Mouse (Mus musculus) brown adipose tissue, adult 24 weeks (tissue): Measurements from ENCODE around the gene Hmgcr. TPM values are rescaled to one million over a fixed set of nuclear protein-coding genes. Genes with fewer than 3 reads are reported as not detected.

Source experiments
- H3K27ac ChIP-seq: fragments of 200-500 bp; replicated peaks from 2 replicates; pipeline ENCODE4 v1.5.1; 2012; ENCODE audit warnings: low read depth, mild to moderate bottlenecking, low read length
- H3K4me1 ChIP-seq: fragments of 200-500 bp; 2 replicates; pipeline ENCODE4 v1.6.1; 2012; ENCODE audit warnings: low read length, mixed read lengths; ENCODE audit not compliant: control insufficient read depth, insufficient read depth, insufficient read length
- H3K4me3 ChIP-seq: fragments of 200-500 bp; 2 replicates; pipeline ENCODE4 v1.5.1; 2012; ENCODE audit warnings: low read depth, mild to moderate bottlenecking, low read length, moderate library complexity; ENCODE audit not compliant: insufficient read depth
- polyA plus RNA-seq: library from polyadenylated mRNA; stranded (reverse); fragments of >200 nt; gene quantifications from 2 replicates; pipeline ENCODE4 v1.2.4, GENCODE M21; 2012; ENCODE audit not compliant: missing spikeins, insufficient read depth, insufficient read length

Gene Hmgcr
- 3.8 and 5.7 TPM in 2 replicates for polyA plus RNA-seq

GRCm38 (mm10) chr13:96670406-96671077 is at the start of gene Hmgcr:
Gene Hmgcr, minus strand, starts transcription at chr13:96670936.
- no peaks in the 10 kb centered on the region for H3K4me1 ChIP-seq
- H3K27ac ChIP-seq, result peak within 1 kb of the TSS; percentile 59
- H3K4me3 ChIP-seq, result peak within 1 kb of the TSS; percentile 87

- H3K4me3 ChIP-seq, result no peak overlapping the region
- no peaks in the 10 kb centered on the region for H3K4me1 ChIP-seq
- no peak overlapping the region for H3K27ac ChIP-seq
Observed at GRCm38 (mm10) chr13:96720003-96720402, 49.3 kb upstream of the Hmgcr start.

DNA sequence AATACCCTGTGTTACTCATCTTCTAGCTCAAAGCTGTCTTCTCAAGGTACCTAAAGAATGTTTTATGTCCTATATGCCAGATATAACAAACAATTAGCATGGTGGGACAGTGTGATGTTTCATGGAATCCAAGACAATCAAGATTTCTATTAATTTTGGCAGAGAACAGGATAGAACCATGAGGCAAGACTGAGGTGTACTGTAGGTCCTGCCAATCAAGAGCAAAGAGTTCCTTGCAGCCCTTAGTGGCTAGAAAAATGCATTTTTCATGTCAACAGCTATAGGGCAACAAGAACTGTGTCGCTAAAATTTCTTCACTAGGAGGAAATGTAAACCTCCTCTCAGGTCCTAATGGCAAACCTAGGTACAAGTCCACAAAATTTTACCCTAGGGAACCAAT is 47.1 kb upstream of the Hmgcr start:
- Histone ChIP-seq H3K4me3 (no peak overlapping the region), H3K4me1 (no peaks in the 10 kb centered on the region), H3K27ac (no peak overlapping the region)

DNA sequence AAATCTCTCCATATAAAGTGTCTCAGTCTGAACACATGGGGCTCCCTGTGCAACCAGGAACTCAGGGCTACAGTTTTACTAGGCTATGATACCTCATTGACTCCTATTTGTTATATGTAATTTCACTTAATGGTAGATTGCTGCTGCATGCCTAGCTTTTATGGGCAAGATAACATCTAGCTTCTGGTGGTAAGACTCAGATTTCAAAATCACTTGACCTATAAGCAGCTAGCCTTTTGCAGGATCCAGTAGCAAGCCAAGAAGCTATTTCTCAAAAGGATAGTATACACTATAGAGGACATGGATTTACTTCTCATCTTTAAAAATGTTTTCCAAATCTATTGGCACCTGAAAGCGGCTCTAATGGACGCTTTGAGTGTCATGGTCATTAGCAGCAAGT is 45.6 kb upstream of the Hmgcr start:
- no peaks in the 10 kb centered on the region for H3K4me1 ChIP-seq
- H3K27ac ChIP-seq, result no peak overlapping the region
- no peak overlapping the region for H3K4me3 ChIP-seq

DNA sequence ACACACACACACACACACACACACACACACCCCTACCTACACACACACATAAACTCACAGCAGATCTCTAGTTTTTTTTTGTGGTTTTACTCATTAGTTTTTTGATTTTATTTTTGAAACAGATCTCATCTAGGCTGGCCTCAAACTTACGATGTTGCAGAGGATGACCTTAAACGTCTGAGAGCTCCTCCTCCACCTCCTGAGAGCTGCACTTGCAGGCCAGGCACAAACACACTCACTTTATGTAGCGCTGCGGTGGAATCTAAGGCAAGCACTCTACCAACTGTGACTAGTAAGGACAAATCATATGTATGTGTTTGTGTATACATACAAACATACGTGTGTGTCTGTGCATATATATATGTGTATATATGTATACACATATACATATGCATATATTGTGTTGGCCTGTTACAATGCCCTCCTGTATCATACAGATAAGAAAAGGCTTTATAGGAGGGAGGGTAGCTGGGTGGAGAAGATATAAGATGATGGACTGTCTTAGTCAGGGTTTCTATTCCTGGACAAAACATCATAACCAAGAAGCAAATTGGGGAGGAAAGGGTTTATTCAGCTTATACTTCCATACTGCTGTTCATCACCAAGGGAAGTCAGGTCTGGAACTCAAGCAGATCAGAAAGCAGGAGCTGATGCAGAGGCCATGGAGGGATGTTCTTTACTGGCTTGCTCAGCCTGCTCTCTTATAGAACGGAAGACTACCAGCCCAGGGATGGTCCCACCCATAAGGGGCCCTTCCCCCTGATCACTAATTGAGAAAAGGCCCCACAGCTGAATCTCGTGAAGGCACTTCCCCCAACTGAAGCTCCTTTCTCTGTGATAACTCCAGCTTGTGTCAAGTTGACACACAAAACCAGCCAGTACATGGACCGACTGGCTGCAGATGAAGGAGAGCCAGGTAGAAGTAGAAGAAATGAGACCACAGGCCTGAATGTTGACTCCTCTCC is 38.8 kb upstream of the Hmgcr start:
- Histone ChIP-seq H3K27ac (no peak overlapping the region), H3K4me1 (no peaks in the 10 kb centered on the region), H3K4me3 (no peak overlapping the region)

DNA sequence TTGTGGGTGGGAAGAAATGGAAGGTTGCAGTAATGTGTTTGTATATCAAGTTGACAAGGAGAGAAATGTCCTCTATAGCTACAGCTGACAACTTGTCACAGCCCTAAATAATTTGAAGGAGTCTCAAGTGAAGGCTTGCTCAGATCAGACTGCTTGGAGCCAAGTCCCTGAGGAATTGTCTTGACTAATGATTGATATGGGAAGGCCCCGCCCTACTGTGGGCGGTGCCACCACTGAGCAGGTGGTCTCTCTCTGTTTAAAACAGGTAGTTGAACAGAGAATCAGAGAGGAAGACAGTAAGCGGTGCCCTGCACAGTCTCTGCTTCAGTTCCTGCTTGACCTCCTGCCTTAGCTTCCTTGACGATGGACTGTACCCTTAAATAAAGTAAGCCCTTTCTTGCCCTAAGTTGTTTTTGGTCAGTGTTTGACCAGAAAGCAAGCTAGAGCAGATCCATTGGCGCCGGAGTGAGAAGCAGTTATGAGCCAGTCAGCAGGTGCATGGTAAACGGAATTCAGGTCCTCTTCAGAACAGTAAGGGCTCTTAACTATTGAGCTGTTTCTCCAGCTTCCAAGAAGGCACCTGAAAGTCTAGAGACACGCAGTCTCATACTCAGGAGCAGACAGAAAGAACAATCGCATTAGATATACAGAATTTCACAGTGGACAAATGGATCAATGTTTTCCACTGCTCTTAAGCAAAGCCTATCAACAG is 32.0 kb upstream of the Hmgcr start:
- Histone ChIP-seq H3K27ac (no peak overlapping the region), H3K4me3 (no peak overlapping the region), H3K4me1 (no peaks in the 10 kb centered on the region)

- no peaks in the 10 kb centered on the region for H3K4me1 ChIP-seq
- H3K27ac ChIP-seq, result no peak overlapping the region
- H3K4me3 ChIP-seq, result no peak overlapping the region
Observed at GRCm38 (mm10) chr13:96697805-96698586, 27.3 kb upstream of the Hmgcr start.

DNA sequence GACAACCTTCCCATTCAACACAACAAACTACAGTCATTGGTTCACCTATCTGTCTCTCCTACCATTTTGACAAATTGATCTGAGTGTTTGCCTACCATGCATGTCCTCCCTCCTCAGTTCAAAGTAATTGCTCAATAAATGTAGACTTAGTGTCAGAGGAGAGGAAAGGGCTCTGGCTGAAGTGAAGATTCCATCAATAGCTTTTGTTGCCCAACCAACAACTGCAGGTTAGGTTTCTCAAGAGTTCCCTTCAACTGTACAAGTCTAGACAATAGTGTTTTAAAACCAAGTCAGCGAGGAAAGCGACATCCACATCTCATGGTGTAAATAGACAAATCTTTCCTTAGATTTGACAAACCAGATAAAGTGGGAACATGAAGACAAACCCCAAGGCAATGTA is 24.7 kb upstream of the Hmgcr start:
- Histone ChIP-seq H3K4me3 (no peak overlapping the region), H3K27ac (no peak overlapping the region), H3K4me1 (no peaks in the 10 kb centered on the region)

DNA sequence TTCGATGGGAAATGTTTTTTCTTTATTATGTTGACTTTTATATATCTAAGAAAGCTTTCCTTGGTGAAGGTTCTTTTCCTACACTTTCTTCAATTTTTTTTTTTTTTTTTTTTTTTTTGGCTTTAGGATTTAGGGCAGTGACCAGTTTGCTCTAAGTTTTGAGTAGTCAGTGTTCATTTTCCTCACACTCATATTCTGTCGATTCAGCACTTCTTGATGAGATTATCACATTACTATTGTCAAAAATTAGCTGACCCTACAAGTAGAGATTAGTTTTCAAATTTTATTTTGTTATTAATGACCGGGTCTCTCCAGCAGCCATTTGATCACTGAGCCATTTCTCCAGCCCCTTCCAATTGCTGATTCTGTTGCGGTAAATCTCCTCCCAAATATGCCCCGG is 19.2 kb upstream of the Hmgcr start:
- no peak overlapping the region for H3K4me3 ChIP-seq
- H3K27ac ChIP-seq, result no peak overlapping the region
- H3K4me1 ChIP-seq, result no peaks in the 10 kb centered on the region

- Histone ChIP-seq H3K4me1 (no peaks in the 10 kb centered on the region), H3K4me3 (no peak overlapping the region), H3K27ac (no peak overlapping the region)
Observed at GRCm38 (mm10) chr13:96687261-96687660, 16.5 kb upstream of the Hmgcr start.

GRCm38 (mm10) chr13:96684779-96685178 is 14.0 kb upstream of the Hmgcr start:
- H3K27ac ChIP-seq, result no peak overlapping the region
- no peaks in the 10 kb centered on the region for H3K4me1 ChIP-seq
- H3K4me3 ChIP-seq, result no peak overlapping the region

- Histone ChIP-seq H3K4me3 (no peak overlapping the region), H3K4me1 (no peaks in the 10 kb centered on the region), H3K27ac (no peak overlapping the region)
Observed at GRCm38 (mm10) chr13:96681088-96681620, 10.4 kb upstream of the Hmgcr start.

DNA sequence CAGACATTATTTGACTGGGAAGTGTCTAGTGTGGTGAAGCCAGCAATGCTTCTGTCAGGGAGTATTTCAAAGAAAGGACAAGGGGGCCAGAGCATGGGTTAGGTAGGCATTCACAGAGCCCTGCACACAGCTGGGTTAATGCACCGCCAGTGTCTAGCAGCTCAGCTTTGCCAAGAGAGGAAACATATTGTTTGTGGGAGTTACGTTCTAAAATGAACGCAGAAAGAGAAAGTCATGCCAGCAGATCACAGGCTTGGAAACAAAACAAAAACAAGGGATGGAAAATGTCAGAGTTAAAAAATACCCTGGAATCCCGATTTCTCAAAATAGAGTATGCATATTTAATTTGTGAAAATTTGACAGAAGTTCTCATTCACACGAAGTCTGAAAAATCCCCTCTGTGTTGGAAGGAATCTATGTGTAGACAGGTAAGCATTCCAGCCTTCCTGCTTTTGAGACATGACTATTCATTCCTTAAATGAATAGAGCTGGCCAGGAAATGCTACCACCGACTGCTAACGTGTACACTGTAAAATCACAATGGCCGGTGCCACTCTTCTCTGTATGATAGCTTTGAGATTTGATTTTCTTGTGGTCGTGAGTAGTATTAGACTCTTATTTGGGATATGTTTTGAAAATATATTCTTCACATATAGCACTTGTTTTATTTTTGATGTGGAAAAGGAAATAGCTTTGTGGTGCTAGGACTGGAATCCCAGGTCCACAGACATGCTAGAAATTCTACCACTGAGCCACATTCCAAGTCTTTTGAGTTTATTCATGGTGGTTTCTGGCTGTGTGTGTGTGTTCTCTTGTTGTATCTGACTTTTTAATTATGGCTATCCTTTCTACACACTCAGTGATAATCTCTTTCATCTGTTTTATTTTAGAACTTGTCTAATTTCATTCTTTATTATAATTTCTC is 9.7 kb upstream of the Hmgcr start:
- Histone ChIP-seq H3K4me3 (no peak overlapping the region), H3K4me1 (no peaks in the 10 kb centered on the region), H3K27ac (no peak overlapping the region)
